Mouse (Mus musculus) c-Kit-negative CD71-positive TER-119-positive erythroid progenitor cells, embryonic 14.5 days (primary cell): ENCODE measurements at regions not wholly inside any gene's neighbourhood (a gene's known extent, or its start where the extent isn't known, plus 50 kb on each side); places are given as distances from the start of the nearest gene placed in this dataset.

Source experiments
- DNase-seq: peaks from one replicate; pipeline ENCODE4 v3.0.0-alpha.2; 2013; ENCODE audit warnings: low read depth, low spot score

- DNase-seq = no peak
These were observed 54.7 kb upstream of the Pappa2 start for GRCm38 (mm10) chr1:159034952-159035351.

- DNase-seq = no peak
These were observed 56.1 kb upstream of the Pappa2 start for GRCm38 (mm10) chr1:159036371-159036770.

- DNase-seq = no peak
These were observed 65.6 kb upstream of the Pappa2 start for GRCm38 (mm10) chr1:159045870-159046385.

GRCm38 (mm10) chr1:159065024-159065423 lies 84.7 kb upstream of the Pappa2 start:
- no peak for DNase-seq

GRCm38 (mm10) chr1:159099205-159099604 lies 118.9 kb upstream of the Pappa2 start:
- DNase-seq = no peak

- no peak for DNase-seq
These were observed 109.9 kb upstream of the Cop1 start for GRCm38 (mm10) chr1:159122201-159122600.

GRCm38 (mm10) chr1:159124874-159125273 lies 107.2 kb upstream of the Cop1 start:
- no peak for DNase-seq

- peak; percentile 4 for DNase-seq
These were observed 96.8 kb upstream of the Cop1 start for GRCm38 (mm10) chr1:159135301-159135700.

- no peak for DNase-seq
These were observed 84.2 kb upstream of the Cop1 start for GRCm38 (mm10) chr1:159147788-159148497.

- no peak for DNase-seq
These were observed 83.5 kb upstream of the Cop1 start for GRCm38 (mm10) chr1:159148498-159149187.

GRCm38 (mm10) chr1:159149207-159149606 lies 82.9 kb upstream of the Cop1 start:
- no peak for DNase-seq

- DNase-seq = no peak
These were observed 82.4 kb upstream of the Cop1 start for GRCm38 (mm10) chr1:159149721-159150120.

- no peak for DNase-seq
These were observed 81.8 kb upstream of the Cop1 start for GRCm38 (mm10) chr1:159150351-159150750.

- DNase-seq = no peak
These were observed 75.7 kb upstream of the Cop1 start for GRCm38 (mm10) chr1:159156428-159156827.

- DNase-seq = no peak
These were observed 71.8 kb upstream of the Cop1 start for GRCm38 (mm10) chr1:159160035-159160960.

GRCm38 (mm10) chr1:159163113-159163885 lies 68.8 kb upstream of the Cop1 start:
- no peak for DNase-seq

- DNase-seq = no peak
These were observed 50.1 kb upstream of the Cop1 start for GRCm38 (mm10) chr1:159182031-159182430.
